ENCODE assay signal across 9 mouse cellular contexts in the genomic region with DNA sequence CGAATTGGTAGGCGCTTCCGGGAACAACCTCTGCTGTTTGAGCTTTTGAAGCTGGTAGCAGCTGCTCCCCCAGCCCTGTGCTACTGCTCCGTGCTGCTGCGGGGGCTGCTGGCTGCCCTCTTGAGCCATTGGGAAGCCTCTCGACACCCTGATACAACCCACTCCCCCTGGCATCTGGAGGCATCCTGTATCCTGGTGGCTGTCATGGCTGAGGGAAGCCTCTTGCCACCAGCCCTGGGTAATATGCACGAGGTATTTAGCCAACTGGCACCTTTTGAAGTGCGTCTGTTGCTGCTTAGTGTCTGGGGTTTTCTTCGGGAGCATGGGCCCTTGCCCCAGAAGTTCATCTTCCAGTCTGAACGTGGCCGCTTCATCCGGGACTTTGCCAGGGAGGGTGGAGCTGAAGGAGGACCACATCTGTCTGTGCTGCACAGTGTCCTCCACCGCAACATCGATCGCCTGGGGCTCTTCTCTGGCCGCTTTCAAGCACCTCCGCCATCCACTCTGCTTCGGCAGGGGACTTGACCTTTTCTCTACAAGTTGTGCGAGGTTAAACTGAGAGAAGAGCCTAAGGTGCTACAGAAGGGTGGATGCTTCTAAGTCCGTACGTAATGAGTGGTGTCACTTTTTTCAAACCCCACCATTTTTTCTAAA. TPM values are rescaled to one million over a fixed set of nuclear protein-coding genes. Genes with fewer than 3 reads are reported as not detected.
DNase-seq lines count a peak whose midpoint lies in the region; ATAC-seq lines count a peak whose summit lies in the region.
"Not testable (repeated sequence)": the region's sequence is repeated elsewhere in the genome, so short reads cannot be mapped to it uniquely, and the experiment has no call there.
"Had no signal": no experiment of that assay in that cellular context is flagged by ENCODE, and none has a peak within 500 bp of the region (broad histone marks: within the 10 kb centered on the region; RNA-seq: fewer than 3 reads in every experiment).

No protein-coding gene starts in this region.

- H3K4me2 ChIP-seq in hindbrain, embryonic 16.5 days (ENCODE audit: low read length), result peak overlapping the region; percentile 64

- peak overlapping the region; percentile 70 for H3K4me3 ChIP-seq in hindbrain, embryonic 16.5 days (ENCODE audit: low read length)

- peaks cover 10% of the 10 kb centered on the region for H3K36me3 ChIP-seq in hindbrain, embryonic 16.5 days (ENCODE audit: control insufficient read depth, insufficient read depth, low read length)

- peak overlapping the region; percentile 61 for H3K9ac ChIP-seq in hindbrain, embryonic 16.5 days (ENCODE audit: low read depth, low read length)

- 17% methylated on average over 21 of the region's 21 CpGs for WGBS in hindbrain, embryonic 16.5 days

- intact Hi-C loops in gastrocnemius, postnatal 14 days (cut with DNase I; ENCODE audit: low total_unique reads), result not testable (repeated sequence)
- intact Hi-C loops in left cerebral cortex, postnatal 25 days (cut with DNase I), result loop anchor here (5.0 kb wide), 1 partner anchor 55 kb away; a partner anchor contains a TSS

- not testable (repeated sequence) for H3K9me3 ChIP-seq in hindbrain, embryonic 16.5 days (ENCODE audit: control insufficient read depth, low read length)

- not testable (repeated sequence) for H3K27me3 ChIP-seq in hindbrain, embryonic 16.5 days (replicated peaks; ENCODE audit: control insufficient read depth, insufficient read depth, low read length)

- peaks cover 25% of the 10 kb centered on the region for H3K4me1 ChIP-seq in hindbrain, embryonic 16.5 days (ENCODE audit: control insufficient read depth, insufficient read depth, low read depth, low read length)

- DNase-seq in adipocyte (ENCODE audit: low spot score), result peak; percentile 60
- peak; percentile 41 for DNase-seq in embryo, embryonic 10 days (ENCODE audit: low spot score)
- peak; percentile 68 for DNase-seq in gastrocnemius, postnatal 14 days
- DNase-seq in left cerebral cortex, postnatal 25 days (ENCODE audit: low spot score in 2 of 2), result peak; percentile 30 to 33
- DNase-seq in lung, postnatal 36 days, result peak; percentile 44
- DNase-seq in ovary, postnatal 10 days (ENCODE audit: low spot score), result peak; percentile 28
- peak; percentile 42 for DNase-seq in urinary bladder, postnatal 25 days (ENCODE audit: low spot score)

- peak; percentile 50 for ATAC-seq in hindbrain, embryonic 16.5 days

- peak overlapping the region; percentile 57 for H3K27ac ChIP-seq in hindbrain, embryonic 16.5 days (ENCODE audit: low read depth, low read length)

RNA-seq across cellular contexts. Expression of a gene that starts 0.5 kb away (rescaled TPM):
- 10 to 100 TPM; 30.7 to 34.3 TPM for total RNA-seq in gastrocnemius, postnatal 14 days (2021)
- 72.1 and 84.5 TPM in 2 replicates for polyA plus RNA-seq in hindbrain, embryonic 16.5 days (2015; fragmentation: Nextera tagmentation; extraction: Ambion mirVana)
- total RNA-seq in left cerebral cortex, postnatal 25 days (2021), result 100 to 1,000 TPM in 1 of 2 experiments, 10 to 100 TPM in 1; 98.5 to 102 TPM

RNA-seq across cellular contexts. Expression of a gene that starts 4.5 kb away (rescaled TPM):
- total RNA-seq in gastrocnemius, postnatal 14 days (2021), result 10 to 100 TPM in 1 of 2 experiments, 1 to 10 TPM in 1; 9.5 to 10.3 TPM
- polyA plus RNA-seq in hindbrain, embryonic 16.5 days (2015; fragmentation: Nextera tagmentation; extraction: Ambion mirVana), result 31.1 and 35.2 TPM in 2 replicates
- 10 to 100 TPM; 22.6 to 24.3 TPM for total RNA-seq in left cerebral cortex, postnatal 25 days (2021)

RNA-seq across cellular contexts. Expression of a gene that starts 8.6 kb away (rescaled TPM):
- total RNA-seq in gastrocnemius, postnatal 14 days (2021), result 1 to 10 TPM in 1 of 2 experiments, not detected in 1; 3.3 TPM
- not detected in 2 replicates for polyA plus RNA-seq in hindbrain, embryonic 16.5 days (2015; fragmentation: Nextera tagmentation; extraction: Ambion mirVana)
- total RNA-seq in left cerebral cortex, postnatal 25 days (2021), result 1 to 10 TPM; 2.4 to 3.3 TPM

RNA-seq across cellular contexts. Expression of a gene that starts 8.7 kb away (rescaled TPM):
- 10 to 100 TPM; 20.3 to 26.3 TPM for total RNA-seq in gastrocnemius, postnatal 14 days (2021)
- 44.3 and 46.5 TPM in 2 replicates for polyA plus RNA-seq in hindbrain, embryonic 16.5 days (2015; fragmentation: Nextera tagmentation; extraction: Ambion mirVana)
- 10 to 100 TPM; 21.4 to 23.9 TPM for total RNA-seq in left cerebral cortex, postnatal 25 days (2021)

RNA-seq across cellular contexts. Expression of a gene that starts 13.6 kb away (rescaled TPM):
- total RNA-seq in gastrocnemius, postnatal 14 days (2021), result not detected
- polyA plus RNA-seq in hindbrain, embryonic 16.5 days (2015; fragmentation: Nextera tagmentation; extraction: Ambion mirVana), result not detected in 2 replicates
- not detected for total RNA-seq in left cerebral cortex, postnatal 25 days (2021)
- polyA plus RNA-seq: inflammation-experienced regulatory T-cells, adult 6 months had no signal

Comparison
In these comparisons a context has a peak if more than half of its experiments do, and no peak if none do; other contexts are left out.
1. Peak in every context shown above with its lines: DNase-seq, ATAC-seq, H3K4me3 ChIP-seq and H3K27ac ChIP-seq.